Mouse (Mus musculus) c-Kit-positive CD71-negative TER-119-negative erythroid progenitor cells, embryonic 14.5 days (primary cell): ENCODE data around the gene Fhod1.
A peak's percentile ranks its signal among the peaks of the same experiment; 100 is the strongest.
"Not testable (repeated sequence)": the region's sequence is repeated elsewhere in the genome, so short reads cannot be mapped to it uniquely, and the experiment has no call there.

ENCODE experiments used
- DNase-seq: peaks from one replicate; pipeline ENCODE4 v3.0.0-alpha.2; 2013; ENCODE audit warnings: low read depth

The Fhod1 gene

DNA sequence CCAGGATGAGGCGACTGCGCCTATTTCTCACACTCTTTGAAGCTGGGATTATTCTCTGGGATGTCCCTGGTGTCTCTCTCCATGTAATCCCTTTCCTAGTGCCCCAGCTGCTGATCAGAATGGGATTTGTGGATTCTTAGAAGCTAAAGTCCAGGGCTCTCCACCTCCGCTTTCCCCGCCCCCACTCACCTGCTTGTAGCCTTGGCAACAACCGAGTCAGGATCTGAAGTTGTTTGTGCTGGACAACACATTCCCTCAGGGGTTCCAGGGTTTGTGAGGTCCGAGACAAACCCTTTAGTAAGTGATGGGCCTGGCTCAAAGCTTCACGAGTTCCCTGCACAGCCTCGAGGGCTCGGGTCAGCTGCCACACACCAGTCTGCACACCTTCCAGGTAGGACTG lies 53.0 kb downstream of the Fhod1 start:
- no peak for DNase-seq

DNA sequence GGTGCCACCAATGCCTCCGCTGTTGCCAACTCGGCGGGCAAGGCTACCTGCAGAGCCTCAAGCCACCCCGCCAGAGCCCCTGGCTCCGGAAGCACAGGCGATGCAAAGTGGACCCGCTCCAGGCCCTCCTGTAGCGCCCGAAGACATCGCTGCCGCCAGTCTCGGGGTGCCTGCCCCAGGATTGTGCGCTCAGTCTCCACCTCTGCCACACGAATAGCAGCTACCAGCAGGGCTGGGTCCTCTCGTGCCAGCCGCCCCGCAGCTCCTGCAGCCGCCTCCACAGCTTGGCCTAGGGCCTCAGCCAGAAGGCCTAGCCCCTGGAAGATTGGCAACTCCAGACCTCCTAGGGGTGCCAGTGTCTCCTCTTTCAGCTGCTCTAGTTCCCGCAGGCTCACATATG lies 54.3 kb downstream of the Fhod1 start:
- DNase-seq, result no peak

DNA sequence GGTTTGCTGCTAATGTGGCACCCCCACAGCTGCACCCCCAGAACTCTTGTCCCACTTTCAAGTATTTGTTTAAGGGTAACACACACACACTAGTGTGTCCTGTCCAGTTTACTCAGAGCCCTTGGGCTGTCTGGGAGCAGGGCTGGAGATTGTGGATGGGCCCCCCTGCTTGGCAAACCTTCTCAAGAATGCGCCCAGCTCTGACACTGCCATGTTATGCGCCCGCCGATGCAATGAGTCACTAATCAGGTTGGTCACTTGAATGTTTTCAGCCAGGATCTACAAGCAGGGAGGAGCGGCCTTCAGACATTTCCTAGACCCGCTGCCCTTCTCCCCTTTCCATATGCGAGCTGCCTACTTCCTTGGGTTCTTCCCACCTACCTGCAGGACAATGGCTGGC lies 55.3 kb downstream of the Fhod1 start:
- DNase-seq, result no peak

DNA sequence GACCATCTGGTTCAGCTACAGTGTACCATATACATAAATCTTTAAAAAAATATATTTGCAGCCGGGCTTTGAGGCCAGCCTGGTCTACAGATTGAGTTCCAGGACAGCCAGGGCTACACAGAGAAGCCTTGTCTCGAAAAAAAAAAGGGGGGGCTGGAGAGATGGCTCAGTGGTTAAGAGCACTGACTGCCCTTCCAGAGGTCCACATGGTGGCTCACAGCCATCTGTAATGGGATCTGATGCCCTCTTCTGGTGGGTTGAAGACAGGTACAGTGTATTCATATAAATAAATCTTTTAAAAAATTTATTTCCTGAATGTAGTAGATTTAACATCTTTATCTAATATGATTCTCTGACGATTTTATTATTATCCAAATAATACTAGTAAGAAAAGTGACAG lies 56.0 kb downstream of the Fhod1 start:
- not testable (repeated sequence) for DNase-seq

DNA sequence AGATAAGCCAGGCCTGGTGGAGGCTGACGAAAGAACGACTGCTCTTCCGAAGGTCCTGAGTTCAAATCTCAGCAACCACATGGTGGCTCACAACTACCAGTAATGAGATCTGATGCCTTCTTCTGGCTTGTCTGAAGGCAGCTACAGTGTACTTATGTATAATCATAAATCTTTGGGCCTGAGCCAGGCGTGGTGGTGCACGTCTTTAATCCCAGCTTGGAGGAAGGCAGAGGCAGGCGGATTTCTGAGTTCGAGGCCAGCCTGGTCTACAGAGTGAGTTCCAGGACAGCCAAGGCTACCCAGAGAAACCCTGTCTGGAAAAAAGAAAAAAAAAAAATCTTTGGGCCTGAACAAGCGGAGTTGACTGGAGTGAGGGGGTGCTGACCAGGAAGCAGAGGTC lies 56.4 kb downstream of the Fhod1 start:
- DNase-seq, result not testable (repeated sequence)

DNA sequence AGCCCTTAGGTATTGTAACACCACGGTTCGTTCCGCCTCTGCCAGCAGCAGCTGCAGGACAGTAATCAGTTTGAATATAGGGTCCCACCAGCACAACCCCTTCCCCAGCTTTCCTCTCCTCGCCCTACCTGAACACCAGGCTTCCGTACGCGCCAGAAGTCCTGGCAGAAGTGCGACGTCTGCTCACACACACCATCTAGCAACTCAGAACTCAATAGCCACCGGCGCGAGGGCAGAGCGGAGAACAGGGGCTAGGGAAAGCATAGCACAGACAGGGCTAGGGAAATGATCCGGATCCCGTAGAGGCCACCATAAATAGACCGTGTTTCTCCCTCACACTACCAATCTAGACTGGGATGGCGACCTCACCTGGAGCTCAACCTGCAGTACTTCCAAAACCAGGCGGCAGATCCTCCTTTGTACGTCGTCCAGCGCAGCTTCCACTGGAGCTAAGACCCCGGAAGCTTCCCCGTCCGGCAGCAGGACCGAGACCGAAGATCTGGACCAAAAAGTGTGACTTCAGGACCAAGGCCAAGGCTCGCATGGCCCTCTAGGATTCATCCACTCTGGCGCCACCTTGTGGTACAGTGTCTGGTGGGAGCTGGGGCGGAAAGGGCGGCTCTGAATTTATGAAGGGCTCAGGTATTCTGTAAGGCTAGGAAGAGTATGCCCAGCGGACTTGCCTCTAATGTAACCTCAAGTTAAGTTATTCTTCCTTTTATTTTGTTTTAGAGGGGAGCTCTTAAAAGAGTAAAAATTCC lies 57.0 kb downstream of the Fhod1 start:
- DNase-seq, result peak; percentile 97

DNA sequence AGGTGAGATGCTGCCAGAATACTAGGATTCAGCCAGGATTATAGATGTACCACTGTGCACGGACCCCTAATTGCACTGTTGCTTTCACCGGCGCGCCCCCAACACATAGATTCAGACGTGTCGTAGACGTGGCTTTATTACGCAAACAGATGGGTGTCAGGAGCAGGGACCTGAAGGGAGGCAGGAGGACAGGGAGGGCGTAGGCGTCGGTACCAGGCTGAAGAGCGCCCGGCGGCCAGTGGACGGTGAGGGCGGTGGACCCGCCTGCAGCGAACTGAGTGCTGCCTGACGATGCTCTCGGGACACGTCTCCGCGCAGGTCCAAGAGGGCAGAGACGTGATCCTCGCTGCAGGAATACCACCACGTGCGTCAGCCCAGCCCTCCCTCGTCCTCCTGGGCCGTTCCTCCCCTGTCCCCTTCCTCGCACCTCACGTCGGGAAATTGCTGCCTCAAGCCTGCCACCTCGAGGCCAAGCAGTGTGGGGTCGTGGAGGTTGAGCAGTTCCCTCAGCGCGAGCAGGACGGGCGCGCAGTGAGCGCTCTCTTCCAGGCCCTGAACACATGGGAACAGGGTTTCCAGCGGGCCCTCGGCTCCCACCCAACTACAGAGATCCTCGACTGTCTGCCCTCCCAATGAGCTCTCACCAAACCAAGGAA lies 57.8 kb downstream of the Fhod1 start, which contains the start of gene 4931428F04Rik:
Gene 4931428F04Rik, minus strand, starts transcription at position 60 of the 656 bp plus-strand sequence.
- DNase-seq, result no peak

DNA sequence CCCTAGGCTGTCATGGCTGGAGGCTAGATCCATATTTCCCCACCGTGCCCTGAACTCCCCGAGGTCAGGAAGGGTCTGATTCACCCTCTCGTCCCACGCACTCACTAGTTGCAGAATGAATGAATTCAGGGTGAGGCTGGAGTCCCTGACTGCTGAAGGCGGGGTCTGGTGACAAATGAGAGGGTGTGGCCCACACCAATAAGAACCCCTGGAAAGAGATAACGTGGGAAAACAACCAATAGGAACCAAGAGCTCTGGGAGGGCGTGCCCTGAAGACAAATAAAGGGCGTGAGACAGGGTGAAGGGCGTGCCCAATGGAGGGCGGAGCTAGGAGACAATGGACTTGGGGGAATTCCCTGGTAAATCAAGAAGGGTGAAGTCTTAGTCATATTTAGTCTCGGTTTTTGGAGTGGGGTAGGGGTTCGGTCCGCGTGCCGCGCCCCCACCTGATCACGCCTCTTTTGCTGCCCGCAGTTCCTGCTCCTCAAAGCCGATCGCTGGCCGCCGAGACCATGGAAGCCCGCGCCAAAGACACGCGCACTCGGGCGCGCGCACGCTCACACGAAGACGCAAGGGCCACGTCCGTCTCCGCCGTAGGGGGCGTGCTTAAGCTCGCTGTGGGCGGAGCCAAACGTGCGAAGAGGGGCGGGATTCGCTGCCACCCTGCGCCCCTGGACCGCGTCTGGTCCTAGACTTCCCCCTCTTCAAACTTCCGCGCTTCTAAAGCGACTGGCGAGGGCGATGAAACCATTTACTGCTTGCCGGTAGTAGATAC lies 58.6 kb downstream of the Fhod1 start:
- DNase-seq, result peak; percentile 96

DNA sequence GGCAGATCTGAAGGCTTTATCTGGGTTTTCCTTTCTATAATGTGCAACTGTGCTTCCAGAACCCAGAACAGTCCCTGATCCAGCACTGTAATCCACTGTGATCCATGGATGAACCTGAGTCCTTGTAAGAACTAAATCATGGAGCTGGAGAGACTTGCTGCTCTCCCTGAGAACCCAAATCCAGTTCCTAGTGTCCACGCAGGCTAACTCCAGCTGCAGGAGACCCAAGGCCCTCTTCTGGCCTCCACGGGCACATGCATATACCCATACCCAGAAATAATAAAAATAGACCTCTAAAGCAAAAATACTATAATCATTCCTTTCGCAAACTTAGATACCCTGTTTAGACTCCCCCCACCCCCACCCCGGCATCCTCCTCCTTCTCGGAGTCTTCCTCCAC lies 59.5 kb downstream of the Fhod1 start:
- DNase-seq, result no peak

DNA sequence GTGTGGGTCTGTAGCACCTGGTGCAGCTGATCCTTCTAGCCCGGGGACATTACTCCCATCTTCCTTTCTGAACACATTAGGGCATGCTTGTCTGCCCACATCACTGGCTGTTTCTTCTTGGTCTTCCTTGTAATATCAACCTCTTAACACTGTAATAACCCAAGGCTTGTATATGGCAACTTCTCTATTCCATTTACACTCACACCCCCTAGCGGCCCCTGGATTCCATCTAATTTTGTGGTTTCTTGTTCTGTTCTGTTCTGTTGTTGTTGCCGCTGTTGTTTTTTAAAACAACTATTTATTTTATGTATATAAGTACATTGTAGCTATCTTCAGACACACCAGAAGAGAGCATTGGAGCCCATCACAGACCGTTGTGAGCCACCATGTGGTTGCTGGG lies 60.8 kb downstream of the Fhod1 start:
- DNase-seq, result no peak

DNA sequence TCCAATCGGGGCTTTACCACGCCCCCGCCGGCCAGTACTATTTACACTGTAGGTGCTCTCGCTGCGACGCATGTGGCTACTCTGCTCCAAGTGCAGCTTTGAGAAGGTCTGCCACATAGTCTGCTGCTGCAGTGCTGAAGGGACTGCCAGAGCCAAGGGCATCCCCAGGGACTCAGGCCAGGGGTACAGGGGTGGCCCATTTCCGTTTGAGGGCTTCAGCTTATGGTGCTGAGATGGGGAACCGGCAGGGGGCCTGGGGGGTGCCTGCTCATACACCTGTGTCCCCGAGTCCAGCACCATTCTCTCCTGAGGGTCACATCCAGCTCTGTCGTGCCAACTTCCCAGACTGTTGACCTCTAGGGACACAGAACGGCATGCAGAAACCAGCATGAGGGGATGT lies 62.2 kb downstream of the Fhod1 start:
- no peak for DNase-seq

DNA sequence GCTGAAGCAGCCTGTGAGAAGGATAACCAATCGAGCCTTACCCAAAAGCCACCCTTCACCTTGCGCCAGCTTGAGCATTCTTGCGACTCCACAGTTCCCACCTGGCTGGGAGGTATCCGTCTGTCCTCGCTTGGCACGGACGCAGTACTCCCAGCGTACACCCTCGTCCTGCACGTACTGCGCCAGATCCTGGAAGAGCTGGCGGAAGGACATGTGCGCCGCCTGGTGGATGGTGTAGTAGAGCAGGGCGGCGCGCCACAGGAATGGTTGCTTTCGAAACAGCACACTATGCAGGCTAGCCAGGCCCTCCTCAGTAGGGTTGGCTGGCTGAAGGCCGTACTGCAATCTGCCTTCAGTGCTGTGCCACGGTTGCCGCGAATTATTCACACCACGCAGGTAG lies 64.7 kb downstream of the Fhod1 start:
- DNase-seq, result no peak

DNA sequence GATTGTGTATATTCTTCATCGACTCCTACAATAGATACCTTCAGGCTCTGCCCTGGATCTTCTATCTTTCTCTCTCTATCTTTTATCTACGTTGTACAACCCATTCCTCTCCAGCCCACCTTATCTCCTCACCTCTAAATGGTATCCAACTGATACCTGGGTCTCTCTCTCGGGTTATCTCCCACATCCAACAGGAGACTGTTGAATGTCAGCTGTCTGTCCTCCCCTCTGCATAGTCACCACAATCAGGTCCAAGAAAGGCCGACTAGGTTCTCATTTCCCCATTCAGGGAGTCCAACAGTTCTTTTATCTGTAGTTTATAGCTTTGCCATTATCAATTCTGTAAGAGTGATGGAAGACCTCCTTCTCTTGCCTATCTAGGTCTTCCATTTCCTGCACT lies 65.5 kb downstream of the Fhod1 start:
- no peak for DNase-seq

DNA sequence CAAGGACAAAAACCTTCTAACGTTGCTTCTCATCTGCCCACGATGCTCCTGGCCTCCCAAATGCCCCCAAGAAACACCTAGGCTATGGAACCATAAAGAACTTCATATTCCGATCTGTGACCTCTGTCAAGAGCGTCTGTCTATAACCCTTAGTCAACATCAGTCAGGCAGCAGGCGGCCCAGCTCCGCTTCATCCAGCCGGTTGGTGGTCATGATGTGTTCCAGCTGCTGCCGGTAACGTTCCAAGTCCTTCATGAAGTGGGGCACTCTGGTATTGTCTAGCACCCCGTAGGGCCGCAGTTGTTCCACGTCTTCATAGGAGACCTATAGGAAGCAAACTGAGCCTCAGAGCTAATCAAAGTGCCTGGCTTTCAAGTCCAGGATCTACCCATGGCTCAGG lies 65.9 kb downstream of the Fhod1 start:
- no peak for DNase-seq

DNA sequence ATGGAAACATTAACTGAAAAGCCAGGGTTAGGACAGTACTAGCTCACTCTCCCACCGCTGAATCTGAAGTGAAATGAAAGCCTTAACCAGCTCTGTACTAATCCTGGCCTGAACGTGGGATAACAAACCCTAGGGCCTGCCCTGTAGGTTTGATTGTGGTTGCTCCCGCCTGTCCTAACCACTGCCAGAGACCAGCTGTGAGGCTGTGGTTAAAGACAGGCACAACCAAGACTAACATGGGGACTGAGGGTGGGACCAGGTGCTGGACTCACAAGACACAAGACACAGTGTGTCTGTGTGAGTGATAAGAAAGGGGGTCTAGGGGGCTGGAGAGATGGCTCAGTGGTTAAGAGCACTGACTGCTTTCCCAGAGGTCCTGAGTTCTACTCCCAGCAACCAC lies 67.2 kb downstream of the Fhod1 start:
- no peak for DNase-seq
